Mouse (Mus musculus) midbrain, postnatal 0 days (tissue): ENCODE measurements at regions not wholly inside any gene's neighbourhood (a gene's known extent, or its start where the extent isn't known, plus 50 kb on each side); places are given as distances from the start of the nearest gene placed in this dataset.
A peak's percentile ranks its signal among the peaks of the same experiment; 100 is the strongest.

Source experiments
- ATAC-seq: fragments of 200-750 bp; cut with Nextera tagmentation; 2 replicates; pipeline ENCODE4 v1.8.0; 2017; ENCODE audit warnings: moderate number of reproducible peaks, mild to moderate bottlenecking, moderate TSS enrichment, moderate library complexity; ENCODE audit not compliant: low FRiP score
- DNase-seq: peaks from one replicate; pipeline ENCODE4 v3.0.0-alpha.2; 2015; ENCODE audit warnings: low spot score
- H3K27ac ChIP-seq: fragments of 300-500 bp; sonication (generic); 2 replicates; pipeline ENCODE4 v1.5.1; 2014; ENCODE audit warnings: low read depth, mild to moderate bottlenecking, low read length, mixed read lengths
- H3K27me3 ChIP-seq: fragments of 300-500 bp; sonication (generic); 2 replicates; pipeline ENCODE4 v1.6.1; 2014; ENCODE audit warnings: low read length, control low read depth, mixed read lengths; ENCODE audit not compliant: insufficient read depth
- H3K36me3 ChIP-seq: fragments of 300-500 bp; sonication (generic); 2 replicates; pipeline ENCODE4 v1.6.1; 2014; ENCODE audit warnings: low read length, control low read depth, mixed read lengths; ENCODE audit not compliant: insufficient read depth
- H3K4me1 ChIP-seq: fragments of 300-500 bp; sonication (generic); 2 replicates; pipeline ENCODE4 v1.6.1; 2014; ENCODE audit warnings: mild to moderate bottlenecking, control low read depth, antibody characterized with exemption, low read length, mixed read lengths; ENCODE audit not compliant: insufficient read depth
- H3K4me2 ChIP-seq: fragments of 300-500 bp; sonication (generic); 2 replicates; pipeline ENCODE4 v1.6.1; 2014; ENCODE audit warnings: low read depth, mild to moderate bottlenecking, low read length, mixed read lengths; ENCODE audit not compliant: poor library complexity, severe bottlenecking
- H3K4me3 ChIP-seq: fragments of 300-500 bp; sonication (generic); 2 replicates; pipeline ENCODE4 v1.5.1; 2014; ENCODE audit warnings: low read depth, mild to moderate bottlenecking, low read length, moderate library complexity
- H3K9ac ChIP-seq: fragments of 300-500 bp; sonication (generic); replicated peaks from 2 replicates; pipeline ENCODE4 v1.6.1; 2014; ENCODE audit warnings: mild to moderate bottlenecking, low read length, moderate library complexity, mixed read lengths; ENCODE audit not compliant: poor library complexity, severe bottlenecking
- H3K9me3 ChIP-seq: fragments of 300-500 bp; sonication (generic); 2 replicates; pipeline ENCODE4 v1.6.1; 2016; ENCODE audit warnings: low read length, control low read depth
- CTCF ChIP-seq: IDR thresholded peaks from 2 replicates; pipeline ENCODE4 v1.5.1; 2016; ENCODE audit warnings: antibody characterized with exemption, mild to moderate bottlenecking
- WGBS: fragments of 180-500 bp; shearing (Covaris S2); extraction: QIAGEN DNeasy Blood & Tissue Kit; methylation state at CpG from one replicate; pipeline ENCODE4 v1.1.7; 2014; 5-methylcytosine and 5-hydroxymethylcytosine counted together

- no peak for ATAC-seq
- 91% methylated on average over 2 of the region's 2 CpGs for WGBS
These were observed 148.6 kb downstream of the Rybp start for GRCm38 (mm10) chr6:100138659-100139058.

GRCm38 (mm10) chr6:100135177-100135576 is 152.1 kb downstream of the Rybp start:
- H3K4me1 ChIP-seq, result peaks cover 6% of the 10 kb centered on the region; the same call in 1 of the 2 replicates
- TF ChIP-seq CTCF, result no peak

More at GRCm38 (mm10) chr6:100138659-100139058, 148.6 kb downstream of the Rybp start:
- no peak for TF ChIP-seq CTCF
- H3K9ac ChIP-seq, result no peak overlapping the region
- H3K27ac ChIP-seq, result no peak overlapping the region
- H3K9me3 ChIP-seq, result no peaks in the 10 kb centered on the region
- no peak for DNase-seq
- H3K4me2 ChIP-seq, result no peak overlapping the region
- peaks cover 5% of the 10 kb centered on the region; the same call in 1 of the 2 replicates for H3K27me3 ChIP-seq
- H3K4me1 ChIP-seq, result peaks cover 4% of the 10 kb centered on the region
- H3K4me3 ChIP-seq, result no peak overlapping the region
- H3K36me3 ChIP-seq, result no peaks in the 10 kb centered on the region

GRCm38 (mm10) chr6:100133970-100134369 is 153.3 kb downstream of the Rybp start:
- H3K4me3 ChIP-seq, result no peak overlapping the region
- DNase-seq (no peak), ATAC-seq (no peak)
- no peaks in the 10 kb centered on the region for H3K36me3 ChIP-seq
- H3K27me3 ChIP-seq, result no peaks in the 10 kb centered on the region; the same call in none of the 2 replicates
- H3K4me1 ChIP-seq, result peaks cover 6% of the 10 kb centered on the region; the same call in 1 of the 2 replicates
- no peaks in the 10 kb centered on the region for H3K9me3 ChIP-seq
- H3K9ac ChIP-seq, result no peak overlapping the region
- H3K27ac ChIP-seq, result no peak overlapping the region
- no peak for TF ChIP-seq CTCF
- no peak overlapping the region for H3K4me2 ChIP-seq
- 41% methylated on average over 9 of the region's 9 CpGs for WGBS

More at GRCm38 (mm10) chr6:100135177-100135576, 152.1 kb downstream of the Rybp start:
- Histone ChIP-seq H3K4me3 (no peak overlapping the region), H3K4me2 (no peak overlapping the region), H3K27ac (no peak overlapping the region), H3K9ac (no peak overlapping the region), H3K27me3 (no peaks in the 10 kb centered on the region; the same call in none of the 2 replicates), H3K9me3 (no peaks in the 10 kb centered on the region), H3K36me3 (no peaks in the 10 kb centered on the region)
- no peak for ATAC-seq
- DNase-seq, result no peak
- 46% methylated on average over 2 of the region's 2 CpGs for WGBS

GRCm38 (mm10) chr6:100132916-100133600 is 154.2 kb downstream of the Rybp start:
- no peak for ATAC-seq
- Histone ChIP-seq H3K4me3 (no peak overlapping the region), H3K4me2 (no peak overlapping the region), H3K27me3 (no peaks in the 10 kb centered on the region; the same call in none of the 2 replicates), H3K9me3 (no peaks in the 10 kb centered on the region), H3K9ac (no peak overlapping the region), H3K4me1 (peaks cover 6% of the 10 kb centered on the region; the same call in 1 of the 2 replicates), H3K36me3 (no peaks in the 10 kb centered on the region), H3K27ac (no peak overlapping the region)
- no peak for TF ChIP-seq CTCF
- 37% methylated on average over 4 of the region's 4 CpGs for WGBS
- DNase-seq, result no peak

- DNase-seq (peak; percentile 93), ATAC-seq (peak; percentile 59; the same call in 1 of the 2 replicates)
- peak; percentile 44 for TF ChIP-seq CTCF
- Histone ChIP-seq H3K27me3 (no peaks in the 10 kb centered on the region), H3K36me3 (no peaks in the 10 kb centered on the region), H3K9me3 (no peaks in the 10 kb centered on the region), H3K4me1 (0 out of 2 replicates have a peak, but pooled peaks cover 4% of the 10 kb centered on the region), H3K4me3 (no peak overlapping the region), H3K9ac (no peak overlapping the region), H3K4me2 (no peak overlapping the region), H3K27ac (no peak overlapping the region)
- WGBS, result 40% methylated on average over 15 of the region's 15 CpGs
These were observed 159.8 kb downstream of the Rybp start for GRCm38 (mm10) chr6:100127221-100128143.
